24 mouse cellular contexts compared by ENCODE assay signal in the genomic region with DNA sequence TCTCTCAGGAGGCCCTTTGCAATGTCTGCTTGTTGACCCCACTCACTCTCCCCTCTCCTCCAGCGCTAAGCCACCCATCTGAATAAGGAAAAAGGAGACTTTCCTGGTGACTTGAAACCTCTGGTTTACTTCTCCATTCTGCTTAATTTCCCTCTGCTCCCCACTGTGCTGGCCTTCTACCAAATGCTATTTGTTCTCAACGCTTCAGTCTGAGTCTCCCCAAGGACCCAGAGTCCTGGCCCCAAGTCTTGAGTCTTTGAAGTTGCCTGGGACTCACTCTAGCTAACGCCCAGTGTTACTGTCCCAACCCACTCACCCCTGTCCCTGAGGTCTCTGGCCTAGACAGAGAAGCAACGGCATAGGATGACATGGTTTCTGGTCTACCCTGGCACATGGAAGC. TPM values are rescaled to one million over a fixed set of nuclear protein-coding genes. Genes with fewer than 3 reads are reported as not detected.
DNase-seq lines count a peak whose midpoint lies in the region; ATAC-seq lines count a peak whose summit lies in the region.
"Had no signal": no experiment of that assay in that cellular context is flagged by ENCODE, and none has a peak within 500 bp of the region (broad histone marks: within the 10 kb centered on the region; RNA-seq: fewer than 3 reads in every experiment).

No protein-coding gene starts in this region.

- no peaks in the 10 kb centered on the region for H3K27me3 ChIP-seq in megakaryocyte, embryonic 14.5 days (replicated peaks)
- H3K27me3 ChIP-seq: embryonic facial prominence, embryonic 15.5 days; liver, embryonic 15.5 days had no signal

- no peak for ATAC-seq in megakaryocyte, adult 5-6 weeks (ENCODE audit: poor library complexity, severe bottlenecking)
- ATAC-seq: CD4-positive, CD25-positive, alpha-beta regulatory T cell, adult 4 months; forebrain, postnatal 0 days; intestine, embryonic 16.5 days; midbrain, embryonic 16.5 days had no signal

- H3K4me3 ChIP-seq in megakaryocyte, embryonic 14.5 days (replicated peaks): peak overlapping the region; percentile 76
- H3K4me3 ChIP-seq: embryonic facial prominence, embryonic 10.5 days; embryonic facial prominence, embryonic 15.5 days; forebrain, embryonic 12.5 days; hindbrain, embryonic 13.5 days; liver, embryonic 15.5 days had no signal

- H3K36me3 ChIP-seq in megakaryocyte, embryonic 14.5 days (replicated peaks; ENCODE audit: low read length): peaks cover 72% of the 10 kb centered on the region
- H3K36me3 ChIP-seq: embryonic facial prominence, embryonic 10.5 days; embryonic facial prominence, embryonic 15.5 days; forebrain, embryonic 12.5 days; hindbrain, embryonic 13.5 days; liver, embryonic 15.5 days had no signal

- H3K4me1 ChIP-seq in megakaryocyte, embryonic 14.5 days: peaks cover 70% of the 10 kb centered on the region

- peak; percentile 56 for DNase-seq in adrenal gland, postnatal 14 days
- no peak for DNase-seq in adrenal gland, postnatal 4 days (ENCODE audit: low spot score in 2 of 2)
- peak; percentile 47 to 62 for DNase-seq in heart, adult 18-20 months
- no peak for DNase-seq in heart, adult 8-10 months (ENCODE audit: low spot score)
- DNase-seq in embryo, embryonic 10.5 days (ENCODE audit: low spot score): no peak
- DNase-seq: cerebellum, adult 2 months; cerebellum, postnatal 14 days; forebrain, postnatal 0 days; kidney, adult 8-10 months; kidney, postnatal 4 days; layer of hippocampus, adult 9-11 months; liver; right cerebral cortex, postnatal 25 days; spleen, adult 18-20 months had no signal

- H3K9me3 ChIP-seq in megakaryocyte, embryonic 14.5 days: no peaks in the 10 kb centered on the region
- H3K9me3 ChIP-seq: embryonic facial prominence, embryonic 10.5 days; embryonic facial prominence, embryonic 15.5 days; forebrain, embryonic 12.5 days; hindbrain, embryonic 13.5 days; liver, embryonic 15.5 days had no signal

RNA-seq across cellular contexts. Expression of a gene that starts 4.3 kb away (rescaled TPM):
- 6.9 and 13.4 TPM in 2 replicates for total RNA-seq in adrenal gland, postnatal 14 days (2021)
- 10 to 100 TPM; 10.7 to 10.8 TPM for total RNA-seq in adrenal gland, postnatal 4 days (2021)
- 1 to 10 TPM; 5.7 to 6.9 TPM for total RNA-seq in heart, adult 18-20 months (2021)
- 1 to 10 TPM; 3.2 to 4.9 (median 4.3) TPM for total RNA-seq in heart, adult 8-10 months (2022)
- 3.8 and 8.2 TPM in 2 replicates for polyA plus RNA-seq in megakaryocyte, embryonic 14.5 days (2012; ENCODE audit: insufficient read depth, low replicate concordance)
- total RNA-seq in megakaryocyte, adult 5-6 weeks (2015): 26.7 and 33.1 TPM in 2 replicates
- total RNA-seq in megakaryocyte, adult 5-6 weeks (2017): 15.8 and 18.9 TPM in 2 replicates

RNA-seq across cellular contexts. Expression of a gene that starts 49.9 kb away (rescaled TPM):
- 26.9 and 32.8 TPM in 2 replicates for total RNA-seq in adrenal gland, postnatal 14 days (2021)
- total RNA-seq in adrenal gland, postnatal 4 days (2021): 10 to 100 TPM; 50.1 to 50.4 TPM
- total RNA-seq in heart, adult 18-20 months (2021): 10 to 100 TPM; 26.6 to 30.5 TPM
- 10 to 100 TPM; 29.7 to 41.6 (median 37.0) TPM for total RNA-seq in heart, adult 8-10 months (2022)
- polyA plus RNA-seq in megakaryocyte, embryonic 14.5 days (2012; ENCODE audit: insufficient read depth, low replicate concordance): 6.0 and 15.6 TPM in 2 replicates
- total RNA-seq in megakaryocyte, adult 5-6 weeks (2015): 22.4 and 25.1 TPM in 2 replicates
- 15.7 and 18.3 TPM in 2 replicates for total RNA-seq in megakaryocyte, adult 5-6 weeks (2017)

Comparison
In these comparisons a context has a peak if more than half of its experiments do, and no peak if none do; other contexts are left out.
1. DNase-seq: peak in adrenal gland, postnatal 14 days (single experiment) and heart, adult 18-20 months (2 of 2); none in adrenal gland, postnatal 4 days (0 of 2), heart, adult 8-10 months (single experiment) and embryo, embryonic 10.5 days (single experiment).